Mouse (Mus musculus): ENCODE data around the gene Cabcoco1.

The Cabcoco1 gene

GRCm38 (mm10) chr10:68435001-68435560 lies 106.6 kb downstream of the Cabcoco1 start:
- no peak for DNase-seq (ENCODE audit: low spot score)

GRCm38 (mm10) chr10:68434045-68434639 lies 107.6 kb downstream of the Cabcoco1 start:
- no peak for DNase-seq (ENCODE audit: low spot score)

GRCm38 (mm10) chr10:68431346-68431745 lies 110.3 kb downstream of the Cabcoco1 start:
- DNase-seq (ENCODE audit: low spot score), result no peak

- no peak for DNase-seq (ENCODE audit: low spot score)
These were observed 110.8 kb downstream of the Cabcoco1 start for GRCm38 (mm10) chr10:68430929-68431328.

- DNase-seq (ENCODE audit: low spot score), result no peak
These were observed 121.2 kb downstream of the Cabcoco1 start for GRCm38 (mm10) chr10:68420393-68420920.

- no peak for DNase-seq (ENCODE audit: low spot score)
These were observed 121.8 kb downstream of the Cabcoco1 start for GRCm38 (mm10) chr10:68419893-68420292.

GRCm38 (mm10) chr10:68417074-68417790 lies 124.5 kb downstream of the Cabcoco1 start:
- no peak for DNase-seq (ENCODE audit: low spot score)

- no peak for DNase-seq (ENCODE audit: low spot score)
These were observed 135.8 kb downstream of the Cabcoco1 start for GRCm38 (mm10) chr10:68405936-68406335.

- no peak for DNase-seq (ENCODE audit: low spot score)
These were observed 144.9 kb downstream of the Cabcoco1 start for GRCm38 (mm10) chr10:68396786-68397185.

GRCm38 (mm10) chr10:68396083-68396482 lies 145.6 kb downstream of the Cabcoco1 start:
- DNase-seq (ENCODE audit: low spot score), result no peak

GRCm38 (mm10) chr10:68391640-68392039 lies 150.1 kb downstream of the Cabcoco1 start:
- no peak for DNase-seq (ENCODE audit: low spot score)

GRCm38 (mm10) chr10:68388802-68389201 lies 152.9 kb downstream of the Cabcoco1 start:
- no peak for DNase-seq (ENCODE audit: low spot score)

GRCm38 (mm10) chr10:68388138-68388537 lies 153.6 kb downstream of the Cabcoco1 start:
- DNase-seq (ENCODE audit: low spot score), result no peak

Data from spleen, adult 12 weeks (tissue).